Mouse (Mus musculus): ENCODE results near the gene Arntl2. TPM values are rescaled to one million over a fixed set of nuclear protein-coding genes. Genes with fewer than 3 reads are reported as not detected.
"Not testable (repeated sequence)": the region's sequence is repeated elsewhere in the genome, so short reads cannot be mapped to it uniquely, and the experiment has no call there.

The Arntl2 gene
- polyA plus RNA-seq, 1 experiment from 2014 or later, result 1.5 TPM

- Histone ChIP-seq H3K4me3 (no peak overlapping the region), H3K27ac (no peak overlapping the region), H3K27me3 (ENCODE audit: insufficient read depth, poor library complexity, severe bottlenecking) (no peaks in the 10 kb centered on the region), H3K36me3 (peaks cover 14% of the 10 kb centered on the region), H3K9me3 (no peaks in the 10 kb centered on the region), H3K4me1 (replicated peaks) (0 out of 2 replicates have a peak, but pooled peaks cover under 1% of the 10 kb centered on the region)
- WGBS, result 70% methylated on average over 5 of the region's 5 CpGs
- DNase-seq (ENCODE audit: low spot score), result no peak
Observed at GRCm38 (mm10) chr6:146762264-146762898, 33.5 kb upstream of the Arntl2 start.

DNA sequence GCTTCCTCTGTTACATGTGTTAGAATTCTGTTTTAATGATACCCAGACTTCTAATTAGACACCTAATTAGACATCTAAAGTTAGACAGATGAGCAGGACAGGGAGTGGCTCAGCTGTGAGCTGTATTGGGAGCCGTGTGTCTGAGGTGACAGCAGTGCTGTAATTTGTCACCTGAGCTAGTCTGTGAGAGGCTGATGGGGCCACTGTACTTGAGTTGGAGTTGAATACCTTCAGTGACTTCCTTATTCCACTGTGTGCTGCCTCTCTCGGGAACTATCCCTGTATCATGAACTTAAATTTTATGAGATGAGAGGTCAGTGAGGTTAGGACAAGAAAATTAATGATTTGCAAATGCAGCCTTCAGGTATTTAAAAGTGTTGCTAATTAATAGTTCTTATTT lies 31.3 kb upstream of the Arntl2 start:
- WGBS, result 75% methylated on average over 2 of the region's 2 CpGs
- Histone ChIP-seq H3K27me3 (ENCODE audit: insufficient read depth, poor library complexity, severe bottlenecking) (no peaks in the 10 kb centered on the region), H3K9me3 (no peaks in the 10 kb centered on the region), H3K4me1 (replicated peaks) (no peaks in the 10 kb centered on the region), H3K27ac (no peak overlapping the region), H3K36me3 (peaks cover 36% of the 10 kb centered on the region), H3K4me3 (no peak overlapping the region)
- no peak for DNase-seq (ENCODE audit: low spot score)

DNA sequence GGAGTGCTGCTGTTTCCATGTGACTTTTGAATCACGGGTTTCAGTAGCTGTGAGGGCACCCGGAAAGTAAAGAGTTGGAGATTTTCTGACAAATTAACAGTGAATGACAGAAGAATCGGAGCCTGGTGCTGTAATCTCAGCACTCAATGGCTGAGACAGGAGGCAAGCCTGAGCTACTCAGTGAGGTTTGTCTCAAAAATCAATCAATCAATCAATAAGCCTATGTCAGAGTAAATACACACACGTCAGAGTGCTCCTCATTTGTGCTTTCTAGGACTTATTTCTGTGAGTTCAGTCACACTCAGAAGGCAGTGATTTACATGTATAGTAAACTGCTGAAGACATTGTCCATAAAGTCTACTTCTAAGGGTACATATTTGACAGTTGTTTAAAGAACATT lies 30.6 kb upstream of the Arntl2 start:
- Histone ChIP-seq H3K4me3 (no peak overlapping the region), H3K36me3 (peaks cover 35% of the 10 kb centered on the region), H3K9me3 (no peaks in the 10 kb centered on the region), H3K27ac (no peak overlapping the region), H3K27me3 (ENCODE audit: insufficient read depth, poor library complexity, severe bottlenecking) (no peaks in the 10 kb centered on the region), H3K4me1 (replicated peaks) (no peaks in the 10 kb centered on the region)
- DNase-seq (ENCODE audit: low spot score), result no peak
- WGBS, result 87% methylated on average over 4 of the region's 4 CpGs

- H3K9me3 ChIP-seq, result no peaks in the 10 kb centered on the region
- peaks cover 54% of the 10 kb centered on the region for H3K36me3 ChIP-seq
- H3K4me3 ChIP-seq, result no peak overlapping the region
- no peak for DNase-seq (ENCODE audit: low spot score)
- no peaks in the 10 kb centered on the region for H3K27me3 ChIP-seq (ENCODE audit: insufficient read depth, poor library complexity, severe bottlenecking)
- WGBS, result 91% methylated on average over 10 of the region's 10 CpGs
- H3K27ac ChIP-seq, result no peak overlapping the region
- no peaks in the 10 kb centered on the region for H3K4me1 ChIP-seq (replicated peaks)
Observed at GRCm38 (mm10) chr6:146768813-146769404, 26.9 kb upstream of the Arntl2 start.

DNA sequence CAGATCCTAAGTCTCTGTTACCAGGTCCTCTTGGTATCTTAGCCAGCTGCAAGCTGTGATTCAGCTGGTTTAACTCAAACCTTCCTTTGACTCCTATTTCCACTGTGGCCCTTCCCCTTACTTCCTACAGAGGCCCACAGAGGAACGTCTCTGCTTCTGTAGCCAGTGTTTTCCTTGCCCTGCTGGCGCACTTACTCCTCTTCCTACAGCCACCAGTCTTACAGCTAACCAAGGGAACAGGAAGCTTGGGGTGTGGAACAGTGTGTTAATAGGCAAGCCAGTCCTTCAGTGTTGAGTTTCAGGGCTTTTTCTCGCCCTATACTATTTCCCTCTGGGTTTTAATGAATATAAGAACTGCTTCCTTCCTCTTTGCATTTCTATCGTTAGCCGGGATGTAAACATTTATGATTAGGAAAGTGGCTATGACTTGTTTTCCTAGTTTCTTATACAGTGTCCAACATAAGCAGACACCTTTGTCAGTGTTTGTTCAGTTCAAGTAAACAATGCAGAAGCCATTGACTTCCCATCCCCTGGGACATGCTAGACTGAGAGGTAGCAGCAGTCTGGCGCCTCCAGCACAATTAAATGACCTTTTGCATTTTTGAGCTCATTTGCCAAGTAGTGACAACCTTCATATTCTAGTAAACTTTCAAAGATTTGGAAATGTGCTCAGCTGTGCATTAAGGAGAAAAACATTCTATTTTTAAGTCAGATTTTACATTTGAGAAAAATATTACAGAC lies 25.7 kb upstream of the Arntl2 start:
- Histone ChIP-seq H3K36me3 (peaks cover 67% of the 10 kb centered on the region), H3K4me3 (no peak overlapping the region), H3K4me1 (replicated peaks) (no peaks in the 10 kb centered on the region), H3K9me3 (no peaks in the 10 kb centered on the region), H3K27ac (no peak overlapping the region), H3K27me3 (ENCODE audit: insufficient read depth, poor library complexity, severe bottlenecking) (no peaks in the 10 kb centered on the region)
- no peak for DNase-seq (ENCODE audit: low spot score)
- WGBS, result 75% methylated on average over 6 of the region's 6 CpGs

- H3K4me3 ChIP-seq, result no peak overlapping the region
- no peaks in the 10 kb centered on the region for H3K9me3 ChIP-seq
- H3K36me3 ChIP-seq, result peaks cover 69% of the 10 kb centered on the region
- H3K27ac ChIP-seq, result no peak overlapping the region
- 88% methylated on average over 5 of the region's 5 CpGs for WGBS
- no peak for DNase-seq (ENCODE audit: low spot score)
- no peaks in the 10 kb centered on the region for H3K27me3 ChIP-seq (ENCODE audit: insufficient read depth, poor library complexity, severe bottlenecking)
- H3K4me1 ChIP-seq (replicated peaks), result no peaks in the 10 kb centered on the region
Observed at GRCm38 (mm10) chr6:146770808-146771207, 25.0 kb upstream of the Arntl2 start.

GRCm38 (mm10) chr6:146775864-146776263 lies 20.0 kb upstream of the Arntl2 start:
- not testable (repeated sequence) for H3K9me3 ChIP-seq; DNase-seq (ENCODE audit: low spot score); H3K27ac ChIP-seq; H3K4me1 ChIP-seq (replicated peaks); H3K4me3 ChIP-seq; H3K27me3 ChIP-seq (ENCODE audit: insufficient read depth, poor library complexity, severe bottlenecking)
- 79% methylated on average over 8 of the region's 8 CpGs for WGBS
- peaks cover 46% of the 10 kb centered on the region for H3K36me3 ChIP-seq

- WGBS, result 19% methylated on average over 2 of the region's 2 CpGs
Observed at GRCm38 (mm10) chr6:146776610-146777389, 19.1 kb upstream of the Arntl2 start.

GRCm38 (mm10) chr6:146778055-146778454 lies 17.8 kb upstream of the Arntl2 start:
- Histone ChIP-seq H3K4me3 (no peak overlapping the region), H3K9me3 (no peaks in the 10 kb centered on the region), H3K36me3 (peaks cover 36% of the 10 kb centered on the region), H3K4me1 (replicated peaks) (peaks cover 8% of the 10 kb centered on the region), H3K27me3 (ENCODE audit: insufficient read depth, poor library complexity, severe bottlenecking) (no peaks in the 10 kb centered on the region), H3K27ac (no peak overlapping the region)
- DNase-seq (ENCODE audit: low spot score), result no peak
- WGBS, result 92% methylated on average over 3 of the region's 3 CpGs

More at GRCm38 (mm10) chr6:146776610-146777389, 19.1 kb upstream of the Arntl2 start:
- no peak for DNase-seq (ENCODE audit: low spot score)
- peaks cover 40% of the 10 kb centered on the region for H3K36me3 ChIP-seq
- H3K4me3 ChIP-seq, result no peak overlapping the region
- no peak overlapping the region for H3K27ac ChIP-seq
- peaks cover 8% of the 10 kb centered on the region for H3K4me1 ChIP-seq (replicated peaks)
- H3K9me3 ChIP-seq, result no peaks in the 10 kb centered on the region
- no peaks in the 10 kb centered on the region for H3K27me3 ChIP-seq (ENCODE audit: insufficient read depth, poor library complexity, severe bottlenecking)

DNA sequence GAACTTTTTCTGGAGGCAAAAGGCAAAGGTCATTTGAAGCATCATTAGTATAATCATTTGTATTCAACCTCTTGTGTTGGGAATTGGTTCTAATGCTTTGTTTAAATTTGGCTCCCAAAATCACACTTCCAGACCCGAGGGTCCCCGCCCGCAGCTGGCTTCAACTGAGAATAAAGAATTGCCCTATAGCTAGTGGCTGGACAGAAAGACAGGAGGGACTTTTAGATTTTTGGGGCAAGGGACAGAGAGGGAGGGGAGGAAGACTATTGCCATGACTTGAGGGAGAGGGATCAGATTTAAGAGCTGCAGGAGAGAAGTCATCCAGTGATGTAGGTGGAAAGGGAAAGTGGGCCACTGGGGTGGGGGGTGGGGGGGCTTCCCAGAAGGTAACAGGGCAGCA lies 14.3 kb upstream of the Arntl2 start:
- H3K27me3 ChIP-seq (ENCODE audit: insufficient read depth, poor library complexity, severe bottlenecking), result no peaks in the 10 kb centered on the region
- peaks cover 3% of the 10 kb centered on the region; the same call in 1 of the 2 replicates for H3K9me3 ChIP-seq
- H3K4me1 ChIP-seq (replicated peaks), result peaks cover 6% of the 10 kb centered on the region
- 95% methylated on average over 3 of the region's 3 CpGs for WGBS
- H3K27ac ChIP-seq, result no peak overlapping the region
- 0 out of 2 replicates have a peak, but pooled peaks cover 12% of the 10 kb centered on the region for H3K36me3 ChIP-seq
- no peak overlapping the region for H3K4me3 ChIP-seq
- no peak for DNase-seq (ENCODE audit: low spot score)

DNA sequence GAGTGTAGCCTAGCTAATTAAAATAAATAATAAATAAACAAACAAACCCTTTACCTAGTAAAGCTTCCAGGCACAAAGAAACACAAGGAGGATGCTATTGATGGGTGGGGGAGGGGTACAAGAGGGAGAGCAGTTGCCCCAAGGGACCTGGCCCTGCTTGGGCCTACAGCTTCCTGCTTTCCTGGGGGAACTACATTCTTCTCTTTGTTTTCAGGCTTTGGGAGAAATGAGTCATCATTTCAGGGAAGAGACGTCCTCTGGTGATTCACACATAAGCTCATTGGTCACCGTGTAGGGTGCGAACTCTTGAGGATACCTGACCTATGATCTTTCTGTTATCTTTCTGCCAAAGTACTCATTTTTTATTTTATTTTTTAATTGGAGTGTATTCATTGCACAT lies 2.3 kb upstream of the Arntl2 start:
- no peaks in the 10 kb centered on the region for H3K9me3 ChIP-seq
- no peak for DNase-seq (ENCODE audit: low spot score)
- no peak overlapping the region for H3K4me3 ChIP-seq
- peaks cover 33% of the 10 kb centered on the region for H3K27me3 ChIP-seq (ENCODE audit: insufficient read depth, poor library complexity, severe bottlenecking)
- no peak overlapping the region for H3K27ac ChIP-seq
- H3K4me1 ChIP-seq (replicated peaks), result peaks cover 18% of the 10 kb centered on the region
- WGBS, result 75% methylated on average over 3 of the region's 3 CpGs
- no peaks in the 10 kb centered on the region for H3K36me3 ChIP-seq

GRCm38 (mm10) chr6:146795166-146795923 lies 510 bp upstream of the Arntl2 start:
- DNase-seq (ENCODE audit: low spot score), result no peak

More at GRCm38 (mm10) chr6:146795166-146795923, 510 bp upstream of the Arntl2 start:
- H3K36me3 ChIP-seq, result no peaks in the 10 kb centered on the region
- H3K4me3 ChIP-seq, result peak overlapping the region; percentile 66
- H3K4me1 ChIP-seq (replicated peaks), result peaks cover 18% of the 10 kb centered on the region
- peaks cover 33% of the 10 kb centered on the region for H3K27me3 ChIP-seq (ENCODE audit: insufficient read depth, poor library complexity, severe bottlenecking)
- H3K27ac ChIP-seq, result peak overlapping the region; percentile 81
- no peaks in the 10 kb centered on the region for H3K9me3 ChIP-seq
- 21% methylated on average over 22 of the region's 22 CpGs for WGBS

All from hindbrain, embryonic 10.5 days (tissue).